Mouse (Mus musculus) hindbrain, embryonic 13.5 days (tissue): ENCODE results near the gene Acadvl. TPM values are rescaled to one million over a fixed set of nuclear protein-coding genes. Genes with fewer than 3 reads are reported as not detected.

Experiments used
- ATAC-seq: fragments of 200-750 bp; cut with Nextera tagmentation; 2 replicates; pipeline ENCODE4 v1.8.0; 2017; ENCODE audit warnings: moderate TSS enrichment; ENCODE audit not compliant: low FRiP score
- H3K27ac ChIP-seq: fragments of 300-500 bp; sonication (generic); 2 replicates; pipeline ENCODE4 v1.5.1; 2015; ENCODE audit warnings: inconsistent platforms, mild to moderate bottlenecking, moderate library complexity
- H3K27me3 ChIP-seq: fragments of 300-500 bp; sonication (generic); 2 replicates; pipeline ENCODE4 v1.6.1; 2015; ENCODE audit warnings: mild to moderate bottlenecking, inconsistent platforms
- H3K36me3 ChIP-seq: fragments of 300-500 bp; sonication (generic); 2 replicates; pipeline ENCODE4 v1.6.1; 2015; ENCODE audit warnings: mild to moderate bottlenecking, inconsistent platforms
- H3K4me1 ChIP-seq: fragments of 300-500 bp; sonication (generic); replicated peaks from 2 replicates; pipeline ENCODE4 v1.6.1; 2015; ENCODE audit warnings: inconsistent platforms
- H3K4me2 ChIP-seq: fragments of 300-500 bp; sonication (generic); 2 replicates; pipeline ENCODE4 v1.6.1; 2015; ENCODE audit warnings: inconsistent platforms, mild to moderate bottlenecking, moderate library complexity
- H3K4me3 ChIP-seq: fragments of 300-500 bp; sonication (generic); 2 replicates; pipeline ENCODE4 v1.5.1; 2015; ENCODE audit warnings: mild to moderate bottlenecking, inconsistent platforms
- H3K9ac ChIP-seq: fragments of 300-500 bp; sonication (generic); 2 replicates; pipeline ENCODE4 v1.6.1; 2015; ENCODE audit warnings: mild to moderate bottlenecking, inconsistent platforms
- H3K9me3 ChIP-seq: fragments of 300-500 bp; sonication (generic); 2 replicates; pipeline ENCODE4 v1.6.1; 2016; ENCODE audit warnings: inconsistent platforms
- WGBS: fragments of 180-500 bp; shearing (Covaris S2); methylation state at CpG from one replicate; pipeline ENCODE4 v1.1.7; 2015; 5-methylcytosine and 5-hydroxymethylcytosine counted together
- polyA plus RNA-seq: library from polyadenylated mRNA; unstranded; fragments of >200 nt; fragmentation: Nextera tagmentation; extraction: Ambion mirVana; gene quantifications from 2 replicates; pipeline ENCODE4 v1.2.1, GENCODE M21; 2015

The Acadvl gene
- polyA plus RNA-seq, 1 experiment from 2014 or later: 59.4 TPM

GRCm38 (mm10) chr11:70014051-70014450 lies 1.2 kb downstream of the Acadvl start:
- H3K27ac ChIP-seq: peak overlapping the region; percentile 82; the same call in 1 of the 2 replicates
- H3K36me3 ChIP-seq: peaks cover 48% of the 10 kb centered on the region
- ATAC-seq: no peak
- H3K9ac ChIP-seq: peak overlapping the region; percentile 14; the same call in 1 of the 2 replicates
- peaks cover 40% of the 10 kb centered on the region for H3K4me1 ChIP-seq
- H3K4me2 ChIP-seq: 0 out of 2 replicates have a peak overlapping the region, but pooled peaks have one; percentile 90
- WGBS: 62% methylated on average over 5 of the region's 5 CpGs
- H3K27me3 ChIP-seq: no peaks in the 10 kb centered on the region
- no peaks in the 10 kb centered on the region for H3K9me3 ChIP-seq
- peak overlapping the region; percentile 62; the same call in 1 of the 2 replicates for H3K4me3 ChIP-seq

- Histone ChIP-seq H3K36me3 (peaks cover 55% of the 10 kb centered on the region), H3K27me3 (no peaks in the 10 kb centered on the region), H3K9me3 (no peaks in the 10 kb centered on the region), H3K27ac (no peak overlapping the region), H3K4me1 (peaks cover 35% of the 10 kb centered on the region), H3K9ac (peak overlapping the region; percentile 14; the same call in 1 of the 2 replicates), H3K4me2 (no peak overlapping the region), H3K4me3 (no peak overlapping the region)
- ATAC-seq: no peak
- WGBS: 90% methylated on average over 3 of the region's 3 CpGs
Observed at GRCm38 (mm10) chr11:70013408-70013807, 1.8 kb downstream of the Acadvl start.

GRCm38 (mm10) chr11:70012931-70013330 lies 2.3 kb downstream of the Acadvl start:
- H3K4me3 ChIP-seq: no peak overlapping the region
- H3K4me2 ChIP-seq: no peak overlapping the region
- no peaks in the 10 kb centered on the region for H3K27me3 ChIP-seq
- H3K27ac ChIP-seq: no peak overlapping the region
- ATAC-seq: no peak
- WGBS: 83% methylated on average over 9 of the region's 9 CpGs
- H3K9ac ChIP-seq: no peak overlapping the region
- peaks cover 33% of the 10 kb centered on the region for H3K4me1 ChIP-seq
- H3K9me3 ChIP-seq: no peaks in the 10 kb centered on the region
- H3K36me3 ChIP-seq: peaks cover 59% of the 10 kb centered on the region

GRCm38 (mm10) chr11:70010961-70011360 lies 4.2 kb downstream of the Acadvl start:
- Histone ChIP-seq H3K36me3 (peaks cover 79% of the 10 kb centered on the region), H3K4me3 (no peak overlapping the region), H3K27me3 (no peaks in the 10 kb centered on the region), H3K9me3 (no peaks in the 10 kb centered on the region), H3K4me2 (no peak overlapping the region), H3K9ac (no peak overlapping the region), H3K27ac (no peak overlapping the region), H3K4me1 (peaks cover 20% of the 10 kb centered on the region)
- 79% methylated on average over 10 of the region's 10 CpGs for WGBS
- no peak for ATAC-seq

- H3K9me3 ChIP-seq: no peaks in the 10 kb centered on the region
- H3K4me3 ChIP-seq: no peak overlapping the region
- H3K4me2 ChIP-seq: no peak overlapping the region
- peaks cover 20% of the 10 kb centered on the region for H3K4me1 ChIP-seq
- no peak overlapping the region for H3K9ac ChIP-seq
- no peaks in the 10 kb centered on the region for H3K27me3 ChIP-seq
- no peak for ATAC-seq
- H3K36me3 ChIP-seq: peaks cover 83% of the 10 kb centered on the region
- no peak overlapping the region for H3K27ac ChIP-seq
- 94% methylated on average over 12 of the region's 12 CpGs for WGBS
Observed at GRCm38 (mm10) chr11:70010548-70010947, 4.7 kb downstream of the Acadvl start.

GRCm38 (mm10) chr11:70010033-70010432 lies 5.2 kb downstream of the Acadvl start:
- no peak for ATAC-seq
- H3K4me3 ChIP-seq: no peak overlapping the region
- no peak overlapping the region for H3K4me2 ChIP-seq
- H3K27me3 ChIP-seq: no peaks in the 10 kb centered on the region
- peaks cover 19% of the 10 kb centered on the region for H3K4me1 ChIP-seq
- H3K27ac ChIP-seq: no peak overlapping the region
- H3K36me3 ChIP-seq: peaks cover 88% of the 10 kb centered on the region
- no peak overlapping the region for H3K9ac ChIP-seq
- no peaks in the 10 kb centered on the region for H3K9me3 ChIP-seq
- WGBS: 89% methylated on average over 6 of the region's 6 CpGs

- H3K36me3 ChIP-seq: peaks cover 63% of the 10 kb centered on the region
Observed at GRCm38 (mm10) chr11:70005521-70005920, 9.7 kb downstream of the Acadvl start.

GRCm38 (mm10) chr11:70002471-70002870 lies 12.7 kb downstream of the Acadvl start:
- Histone ChIP-seq H3K9ac (peak overlapping the region; percentile 57; the same call in 1 of the 2 replicates), H3K4me1 (peaks cover 62% of the 10 kb centered on the region)
- no peak for ATAC-seq

More at GRCm38 (mm10) chr11:70005521-70005920, 9.7 kb downstream of the Acadvl start:
- H3K4me1 ChIP-seq: peaks cover 39% of the 10 kb centered on the region
- H3K27me3 ChIP-seq: no peaks in the 10 kb centered on the region
- H3K4me3 ChIP-seq: no peak overlapping the region
- H3K9me3 ChIP-seq: no peaks in the 10 kb centered on the region
- no peak overlapping the region for H3K9ac ChIP-seq
- ATAC-seq: no peak
- no peak overlapping the region for H3K4me2 ChIP-seq
- 56% methylated on average over 5 of the region's 5 CpGs for WGBS
- no peak overlapping the region for H3K27ac ChIP-seq

GRCm38 (mm10) chr11:70001865-70002264 lies 13.3 kb downstream of the Acadvl start:
- Histone ChIP-seq H3K27me3 (no peaks in the 10 kb centered on the region), H3K9me3 (no peaks in the 10 kb centered on the region), H3K4me2 (peak overlapping the region; percentile 85), H3K36me3 (peaks cover 48% of the 10 kb centered on the region), H3K9ac (no peak overlapping the region), H3K27ac (no peak overlapping the region), H3K4me1 (peaks cover 65% of the 10 kb centered on the region), H3K4me3 (peak overlapping the region; percentile 77)
- ATAC-seq: no peak

More at GRCm38 (mm10) chr11:70002471-70002870, 12.7 kb downstream of the Acadvl start:
- Histone ChIP-seq H3K9me3 (no peaks in the 10 kb centered on the region), H3K36me3 (peaks cover 54% of the 10 kb centered on the region), H3K4me2 (peak overlapping the region; percentile 85), H3K27me3 (no peaks in the 10 kb centered on the region), H3K4me3 (peak overlapping the region; percentile 77), H3K27ac (no peak overlapping the region)
- WGBS: 92% methylated on average over 2 of the region's 2 CpGs

- ATAC-seq: no peak
- H3K4me1 ChIP-seq: peaks cover 65% of the 10 kb centered on the region
- 13% methylated on average over 8 of the region's 8 CpGs for WGBS
- no peaks in the 10 kb centered on the region for H3K27me3 ChIP-seq
- H3K9ac ChIP-seq: peak overlapping the region; percentile 89
- H3K27ac ChIP-seq: peak overlapping the region; percentile 97
- no peaks in the 10 kb centered on the region for H3K9me3 ChIP-seq
- peak overlapping the region; percentile 85 for H3K4me2 ChIP-seq
- peak overlapping the region; percentile 77 for H3K4me3 ChIP-seq
- peaks cover 41% of the 10 kb centered on the region for H3K36me3 ChIP-seq
Observed at GRCm38 (mm10) chr11:70001159-70001558, 14.1 kb downstream of the Acadvl start.

- peaks cover 33% of the 10 kb centered on the region for H3K36me3 ChIP-seq
- H3K27me3 ChIP-seq: no peaks in the 10 kb centered on the region
- H3K27ac ChIP-seq: peak within 1 kb of the TSS; percentile 97
- no peaks in the 10 kb centered on the region for H3K9me3 ChIP-seq
- peak; percentile 69 for ATAC-seq
- H3K4me2 ChIP-seq: peak within 1 kb of the TSS; percentile 85
- peak within 1 kb of the TSS; percentile 77 for H3K4me3 ChIP-seq
- H3K4me1 ChIP-seq: peaks cover 65% of the 10 kb centered on the region
- 0% methylated on average over 47 of the region's 48 CpGs for WGBS
- H3K9ac ChIP-seq: peak within 1 kb of the TSS; percentile 89
Observed at GRCm38 (mm10) chr11:70000396-70000898, 14.8 kb downstream of the Acadvl start, which contains the start of gene Dvl2. Dvl2 (plus strand) TSS chr11:70000595.

GRCm38 (mm10) chr11:69999666-70000065 lies 15.5 kb downstream of the Acadvl start:
- Histone ChIP-seq H3K36me3 (peaks cover 27% of the 10 kb centered on the region), H3K27ac (peak overlapping the region; percentile 97), H3K4me2 (peak overlapping the region; percentile 85; the same call in 1 of the 2 replicates), H3K9me3 (no peaks in the 10 kb centered on the region), H3K27me3 (no peaks in the 10 kb centered on the region), H3K4me3 (peak overlapping the region; percentile 15), H3K4me1 (peaks cover 63% of the 10 kb centered on the region), H3K9ac (no peak overlapping the region)
- 84% methylated on average over 8 of the region's 8 CpGs for WGBS
- ATAC-seq: no peak
